Mouse (Mus musculus): Measurements from ENCODE around the gene Gnat1.

- TF ChIP-seq CTCF (conservative IDR thresholded peaks at IDR 0.05; ENCODE audit: insufficient read depth, insufficient read length, low read depth, low read length) (no peak), POLR2A (IDR thresholded peaks at IDR 0.05; ENCODE audit: low read depth, low read length) (no peak)
Measured at GRCm38 (mm10) chr9:107624539-107624938, 55.0 kb downstream of the Gnat1 start.
